Mouse (Mus musculus) testis, adult 2 months (tissue): ENCODE data around the gene Sf3b4. TPM values are rescaled to one million over a fixed set of nuclear protein-coding genes. Genes with fewer than 3 reads are reported as not detected.
"Not testable (repeated sequence)": the region's sequence is repeated elsewhere in the genome, so short reads cannot be mapped to it uniquely, and the experiment has no call there.

Experiments used
- H3K27ac ChIP-seq: fragments of 200-500 bp; 2 replicates; pipeline ENCODE4 v1.5.1; 2012; ENCODE audit warnings: low read depth, low read length; ENCODE audit not compliant: control insufficient read depth, insufficient read depth
- H3K27me3 ChIP-seq: fragments of 200-500 bp; 2 replicates; pipeline ENCODE4 v1.6.1; 2012; ENCODE audit warnings: mild to moderate bottlenecking, low read length, moderate library complexity; ENCODE audit not compliant: control insufficient read depth, insufficient read depth
- H3K36me3 ChIP-seq: fragments of 200-500 bp; 2 replicates; pipeline ENCODE4 v1.6.1; 2012; ENCODE audit warnings: mild to moderate bottlenecking, low read length; ENCODE audit not compliant: control insufficient read depth, insufficient read depth
- H3K4me1 ChIP-seq: fragments of 200-500 bp; 2 replicates; pipeline ENCODE4 v1.6.1; 2012; ENCODE audit warnings: low read length; ENCODE audit not compliant: control insufficient read depth, insufficient read depth
- H3K4me3 ChIP-seq: fragments of 200-500 bp; 2 replicates; pipeline ENCODE4 v1.5.1; 2012; ENCODE audit warnings: low read depth, mild to moderate bottlenecking, low read length, moderate library complexity, mixed read lengths; ENCODE audit not compliant: control insufficient read depth
- CTCF ChIP-seq: fragments of 200-500 bp; IDR thresholded peaks from 2 replicates; pipeline ENCODE4 v1.5.1; 2012; ENCODE audit warnings: low read depth, mild to moderate bottlenecking, inconsistent platforms, low read length, moderate library complexity; ENCODE audit not compliant: control insufficient read depth, insufficient read depth, insufficient replicate concordance
- POLR2A ChIP-seq: fragments of 200-500 bp; IDR thresholded peaks from 2 replicates; pipeline ENCODE4 v1.6.1; 2012; ENCODE audit warnings: low read depth, mild to moderate bottlenecking, inconsistent platforms, low read length, moderate library complexity; ENCODE audit not compliant: control insufficient read depth
- polyA plus RNA-seq: library from polyadenylated mRNA; depleted of rRNA; stranded (reverse); fragments of >200 nt; gene quantifications from 2 replicates; pipeline ENCODE4 v1.2.3, GENCODE M21; 2012

The Sf3b4 gene
- polyA plus RNA-seq, 1 experiment, result 143 TPM

DNA sequence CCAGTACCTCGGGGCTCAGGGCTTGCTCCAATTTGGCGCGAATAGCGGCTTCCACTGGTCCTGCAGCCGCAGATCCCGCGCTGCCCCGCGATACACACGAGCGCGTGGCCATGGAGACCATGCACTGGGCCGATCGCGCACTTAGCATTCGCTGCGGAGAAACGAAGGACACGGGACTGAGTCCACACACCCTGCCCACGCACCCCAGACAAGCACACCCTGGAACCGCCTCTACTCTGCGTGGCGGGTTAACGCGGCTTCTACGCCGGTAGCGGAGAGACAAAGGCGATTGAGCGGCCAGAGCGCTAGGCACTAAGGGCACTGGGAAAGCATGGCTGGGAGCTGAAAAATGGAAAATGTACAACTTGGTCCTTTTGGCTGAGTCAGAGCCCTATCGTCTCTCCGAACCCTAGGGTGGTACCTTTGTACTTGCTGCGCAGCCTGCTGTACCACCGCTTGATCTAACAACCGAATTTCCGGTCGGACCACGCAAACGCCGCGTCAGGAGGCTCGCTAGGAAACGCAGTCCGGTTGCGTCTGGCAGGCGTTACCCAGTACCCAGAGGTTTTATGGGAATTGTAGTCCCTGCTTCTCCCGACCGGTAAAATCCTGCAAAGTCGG is 25.1 kb downstream of the Sf3b4 start:
- Histone ChIP-seq H3K27ac (peak overlapping the region; percentile 4), H3K4me1 (peaks cover 26% of the 10 kb centered on the region), H3K36me3 (no peaks in the 10 kb centered on the region), H3K27me3 (no peaks in the 10 kb centered on the region), H3K4me3 (peak overlapping the region; percentile 72)
- TF ChIP-seq POLR2A (peak; percentile 71), CTCF (peak; percentile 28; the same call in 1 of the 2 replicates)

DNA sequence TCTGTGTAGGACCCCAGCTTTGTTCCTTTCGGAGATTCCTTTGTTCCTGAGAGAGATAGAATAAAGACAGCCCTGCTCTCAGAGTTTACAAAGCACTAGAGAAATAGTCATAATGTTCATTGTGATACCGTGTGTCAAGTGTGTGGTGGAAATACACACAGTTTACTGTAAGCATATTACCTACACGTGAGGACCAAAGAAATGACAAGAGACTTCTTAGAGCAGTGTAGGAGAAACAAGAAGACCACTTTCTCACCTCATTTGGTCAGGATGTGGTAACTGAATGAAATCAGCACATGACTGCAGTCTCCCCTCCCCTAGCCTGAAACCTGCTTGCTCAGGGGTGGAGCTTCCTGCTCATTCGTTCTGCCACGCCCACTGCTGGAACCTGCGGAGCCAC is 26.0 kb downstream of the Sf3b4 start:
- H3K4me3 ChIP-seq, result peak overlapping the region; percentile 24
- no peak for TF ChIP-seq CTCF
- no peak for TF ChIP-seq POLR2A
- no peak overlapping the region for H3K27ac ChIP-seq
- peaks cover 26% of the 10 kb centered on the region for H3K4me1 ChIP-seq
- no peaks in the 10 kb centered on the region for H3K36me3 ChIP-seq
- H3K27me3 ChIP-seq, result no peaks in the 10 kb centered on the region

DNA sequence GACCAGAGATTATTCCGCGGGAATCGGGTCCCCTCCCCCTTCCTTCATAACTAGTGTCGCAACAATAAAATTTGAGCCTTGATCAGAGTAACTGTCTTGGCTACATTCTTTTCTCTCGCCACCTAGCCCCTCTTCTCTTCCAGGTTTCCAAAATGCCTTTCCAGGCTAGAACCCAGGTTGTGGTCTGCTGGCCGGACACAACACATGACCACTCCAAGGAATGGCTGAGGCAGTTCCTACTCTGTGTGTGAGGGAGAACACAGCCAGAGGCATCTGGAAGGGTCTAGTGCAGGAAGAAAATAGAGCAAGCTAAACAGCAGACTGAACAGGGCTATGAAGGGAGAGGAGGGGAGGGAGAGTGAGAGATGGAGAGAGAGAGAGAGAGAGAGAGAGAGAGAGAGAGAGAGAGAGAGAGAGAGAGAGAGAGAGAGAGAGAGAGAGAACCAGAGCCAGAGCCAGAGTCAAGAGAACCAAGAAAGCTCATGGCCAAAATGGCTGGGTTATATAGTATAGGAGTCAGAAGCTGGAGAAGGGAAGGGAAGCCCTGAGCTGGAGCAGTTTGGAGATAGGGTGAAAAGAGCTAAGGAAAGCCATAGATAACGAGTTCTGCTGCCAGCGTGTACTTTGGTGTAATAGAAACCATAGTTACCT is 26.6 kb downstream of the Sf3b4 start:
- not testable (repeated sequence) for H3K4me3 ChIP-seq

DNA sequence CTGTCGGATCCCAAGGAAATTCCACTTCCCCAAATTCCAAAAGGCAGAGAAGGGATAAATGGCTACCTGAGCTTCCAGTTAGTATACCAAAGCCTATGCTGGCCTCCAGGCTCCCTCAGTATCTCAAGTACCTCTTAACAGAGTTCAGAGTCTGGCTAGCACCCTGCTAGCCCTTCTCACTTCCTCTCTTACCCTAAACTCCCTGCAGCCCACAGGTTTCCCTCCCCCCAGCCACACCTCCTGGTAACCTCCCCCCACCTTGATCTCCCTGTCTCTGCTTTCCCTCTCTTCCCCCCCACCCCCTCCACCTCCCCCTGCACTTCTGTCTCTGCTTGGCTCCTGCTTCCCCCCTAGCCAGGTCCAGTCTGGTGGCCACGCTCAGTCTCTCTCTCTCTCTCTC is 27.6 kb downstream of the Sf3b4 start:
- H3K4me1 ChIP-seq, result peaks cover 23% of the 10 kb centered on the region
- H3K27me3 ChIP-seq, result no peaks in the 10 kb centered on the region
- H3K4me3 ChIP-seq, result no peak overlapping the region
- no peaks in the 10 kb centered on the region for H3K36me3 ChIP-seq
- TF ChIP-seq CTCF (no peak), POLR2A (no peak)
- no peak overlapping the region for H3K27ac ChIP-seq

More for the DNA sequence above, 26.6 kb downstream of the Sf3b4 start:
- H3K36me3 ChIP-seq, H3K27me3 ChIP-seq, H3K27ac ChIP-seq: not testable (repeated sequence)
- H3K4me1 ChIP-seq, result peaks cover 24% of the 10 kb centered on the region

- Histone ChIP-seq H3K36me3 (no peaks in the 10 kb centered on the region), H3K27ac (no peak overlapping the region), H3K27me3 (no peaks in the 10 kb centered on the region), H3K4me1 (peaks cover 2% of the 10 kb centered on the region), H3K4me3 (peak overlapping the region; percentile 49; the same call in 1 of the 2 replicates)
- no peak for TF ChIP-seq CTCF
- no peak for TF ChIP-seq POLR2A
Measured at GRCm38 (mm10) chr3:96207819-96208218, 35.7 kb downstream of the Sf3b4 start.

- H3K27ac ChIP-seq, result no peak overlapping the region
- TF ChIP-seq CTCF, result peak; percentile 26; the same call in 1 of the 2 replicates
- no peak for TF ChIP-seq POLR2A
- no peaks in the 10 kb centered on the region for H3K27me3 ChIP-seq
- peak overlapping the region; percentile 24 for H3K4me3 ChIP-seq
- H3K36me3 ChIP-seq, result no peaks in the 10 kb centered on the region
- peaks cover 2% of the 10 kb centered on the region for H3K4me1 ChIP-seq
Measured at GRCm38 (mm10) chr3:96209242-96209641, 37.1 kb downstream of the Sf3b4 start.

DNA sequence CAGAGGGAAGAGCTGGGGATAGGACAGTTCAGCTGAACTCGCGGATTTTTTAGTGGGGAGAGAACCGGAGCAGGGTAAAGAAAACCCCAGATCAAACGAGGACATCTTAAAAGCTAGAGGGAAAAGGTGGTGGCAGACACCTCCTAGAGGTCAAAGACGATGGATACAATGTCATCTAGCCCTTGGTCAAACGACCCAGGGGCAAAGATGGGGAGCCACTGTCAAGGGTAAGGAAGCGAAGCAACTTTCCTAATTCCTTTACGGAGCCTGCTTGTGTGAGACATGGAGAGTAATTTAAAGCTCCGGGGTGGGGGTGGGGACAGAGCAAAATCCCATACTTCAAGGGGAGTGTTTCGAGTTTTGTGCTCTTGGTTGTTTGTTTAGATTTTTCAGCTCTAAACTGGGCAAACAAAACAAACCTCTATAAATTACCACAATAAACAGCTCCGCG is 47.1 kb downstream of the Sf3b4 start:
- TF ChIP-seq POLR2A, result no peak
- no peak for TF ChIP-seq CTCF
- H3K4me1 ChIP-seq, result peaks cover 2% of the 10 kb centered on the region
- peak overlapping the region; percentile 83 for H3K27ac ChIP-seq
- H3K36me3 ChIP-seq, result no peaks in the 10 kb centered on the region
- peak overlapping the region; percentile 86 for H3K4me3 ChIP-seq
- H3K27me3 ChIP-seq, result no peaks in the 10 kb centered on the region

DNA sequence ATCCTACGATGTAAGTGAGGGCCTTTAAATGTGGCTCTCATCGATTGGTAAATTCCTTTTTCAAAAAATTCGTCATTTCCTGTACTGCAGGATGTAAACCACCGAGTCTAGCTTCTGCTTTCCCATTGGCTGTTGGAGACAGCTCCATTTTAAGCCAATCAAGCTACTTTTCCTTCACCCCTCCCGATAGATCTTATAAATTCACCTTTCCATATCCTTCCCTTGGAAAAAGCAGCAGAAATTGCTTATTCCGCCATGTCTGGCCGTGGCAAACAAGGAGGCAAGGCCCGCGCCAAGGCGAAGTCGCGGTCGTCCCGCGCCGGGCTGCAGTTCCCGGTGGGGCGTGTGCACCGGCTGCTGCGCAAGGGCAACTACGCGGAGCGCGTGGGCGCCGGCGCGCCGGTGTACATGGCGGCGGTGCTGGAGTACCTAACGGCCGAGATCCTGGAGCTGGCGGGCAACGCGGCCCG is 47.6 kb downstream of the Sf3b4 start, which contains the start of the genes Bola1 and Hist2h2ab:
Gene Bola1 (minus strand): TSS at position 49 of the 470 bp plus-strand sequence.
Gene Hist2h2ab (plus strand): TSS at position 205 of the 470 bp plus-strand sequence.
- TF ChIP-seq POLR2A (peak; percentile 59; the same call in 1 of the 2 replicates), CTCF (no peak)
- H3K36me3 ChIP-seq, result no peaks in the 10 kb centered on the region
- H3K27me3 ChIP-seq, result no peaks in the 10 kb centered on the region
- H3K27ac ChIP-seq, result peak within 1 kb of the TSS; percentile 83
- peaks cover 2% of the 10 kb centered on the region for H3K4me1 ChIP-seq
- H3K4me3 ChIP-seq, result peak within 1 kb of the TSS; percentile 86
